Mouse (Mus musculus) heart, embryonic 12.5 days (tissue): Measurements from ENCODE around the gene Med24. TPM values are rescaled to one million over a fixed set of nuclear protein-coding genes. Genes with fewer than 3 reads are reported as not detected.
"Not testable (repeated sequence)": the region's sequence is repeated elsewhere in the genome, so short reads cannot be mapped to it uniquely, and the experiment has no call there.

Experiments used
- ATAC-seq: fragments of 200-750 bp; cut with Nextera tagmentation; 2 replicates; pipeline ENCODE4 v1.8.0; 2017; ENCODE audit warnings: moderate TSS enrichment, moderate library complexity; ENCODE audit not compliant: insufficient number of reproducible peaks, low FRiP score
- H3K27ac ChIP-seq: fragments of 300-500 bp; sonication (generic); 2 replicates; pipeline ENCODE4 v1.5.1; 2016; ENCODE audit warnings: mild to moderate bottlenecking, moderate library complexity; ENCODE audit not compliant: poor library complexity, severe bottlenecking
- H3K27me3 ChIP-seq: fragments of 300-500 bp; sonication (generic); replicated peaks from 2 replicates; pipeline ENCODE4 v1.6.1; 2016; ENCODE audit warnings: mild to moderate bottlenecking, moderate library complexity
- H3K36me3 ChIP-seq: fragments of 300-500 bp; sonication (generic); 2 replicates; pipeline ENCODE4 v1.6.1; 2016; ENCODE audit warnings: mild to moderate bottlenecking, moderate library complexity
- H3K4me1 ChIP-seq: fragments of 300-500 bp; sonication (generic); replicated peaks from 2 replicates; pipeline ENCODE4 v1.6.1; 2016; ENCODE audit warnings: mild to moderate bottlenecking
- H3K4me2 ChIP-seq: fragments of 300-500 bp; sonication (generic); 2 replicates; pipeline ENCODE4 v1.6.1; 2016; ENCODE audit warnings: mild to moderate bottlenecking, moderate library complexity
- H3K4me3 ChIP-seq: fragments of 300-500 bp; sonication (generic); 2 replicates; pipeline ENCODE4 v1.5.1; 2016; ENCODE audit warnings: mild to moderate bottlenecking
- H3K9ac ChIP-seq: fragments of 300-500 bp; sonication (generic); 2 replicates; pipeline ENCODE4 v1.6.1; 2016; ENCODE audit warnings: mild to moderate bottlenecking, moderate library complexity
- H3K9me3 ChIP-seq: fragments of 300-500 bp; sonication (generic); replicated peaks from 2 replicates; pipeline ENCODE4 v1.6.1; 2016; ENCODE audit warnings: mild to moderate bottlenecking, moderate library complexity
- WGBS: fragments of 180-500 bp; shearing (Covaris S2); methylation state at CpG from one replicate; pipeline ENCODE4 v1.1.7; 2016; 5-methylcytosine and 5-hydroxymethylcytosine counted together
- polyA plus RNA-seq: library from polyadenylated mRNA; unstranded; fragments of >200 nt; fragmentation: Nextera tagmentation; extraction: Ambion mirVana; gene quantifications from 2 replicates; pipeline ENCODE4 v1.2.1, GENCODE M21; 2016

The Med24 gene
- polyA plus RNA-seq, 1 experiment from 2014 or later: 45.9 TPM

DNA sequence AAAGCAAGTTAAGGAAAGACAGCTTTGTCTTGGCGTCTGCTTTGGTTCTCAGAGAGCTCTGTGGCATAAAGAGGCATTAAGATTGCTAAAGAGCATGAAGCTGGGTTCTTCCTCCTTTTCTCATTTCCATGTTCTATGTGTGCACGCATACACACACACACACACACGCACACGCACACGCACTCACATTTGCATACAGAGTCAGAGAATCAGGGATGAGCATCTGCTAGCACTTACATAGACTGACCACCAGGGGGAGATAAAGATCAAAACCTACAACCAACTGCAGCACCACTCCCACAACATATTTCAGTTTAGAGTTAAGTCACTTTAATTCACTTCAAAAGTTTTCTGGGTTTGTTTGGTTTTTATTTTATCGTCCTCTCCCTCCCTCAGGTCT is 68.7 kb downstream of the Med24 start:
- no peaks in the 10 kb centered on the region for H3K36me3 ChIP-seq
- H3K4me3 ChIP-seq: no peak overlapping the region
- no peaks in the 10 kb centered on the region; the same call in 1 of the 2 replicates for H3K4me1 ChIP-seq
- no peak overlapping the region for H3K9ac ChIP-seq
- no peak overlapping the region for H3K4me2 ChIP-seq
- no peak for ATAC-seq
- H3K9me3 ChIP-seq: no peaks in the 10 kb centered on the region
- H3K27me3 ChIP-seq: peaks cover 37% of the 10 kb centered on the region
- no peak overlapping the region for H3K27ac ChIP-seq
- 21% methylated on average over 6 of the region's 6 CpGs for WGBS

DNA sequence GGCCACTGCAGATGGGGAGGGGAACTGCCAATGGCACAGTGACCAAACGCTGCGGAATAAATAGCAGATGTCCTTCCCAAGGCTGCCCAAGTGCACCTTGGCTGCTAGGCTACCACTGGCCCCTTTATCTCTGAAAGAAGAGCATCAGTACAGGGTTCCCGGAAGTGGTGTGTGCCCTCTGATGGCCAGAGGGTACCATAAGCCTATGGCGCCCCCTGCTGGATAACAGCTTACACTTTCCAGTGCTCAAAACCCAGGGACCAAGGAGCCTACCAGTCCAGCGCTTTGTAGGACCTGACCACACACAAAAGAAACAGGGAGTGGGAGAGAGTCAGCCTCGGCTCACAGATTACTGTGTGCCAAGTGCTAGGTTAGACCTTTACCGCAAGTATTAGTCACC is 74.2 kb downstream of the Med24 start:
- H3K9me3 ChIP-seq, H3K36me3 ChIP-seq, H3K4me2 ChIP-seq, H3K9ac ChIP-seq, H3K27ac ChIP-seq, H3K4me1 ChIP-seq, H3K4me3 ChIP-seq: not testable (repeated sequence)
- 0 out of 2 replicates have a peak, but pooled peaks have one; percentile 6 for ATAC-seq
- H3K27me3 ChIP-seq: peaks cover 25% of the 10 kb centered on the region
- WGBS: 15% methylated on average over 7 of the region's 7 CpGs

Other genes with a start within 250 kb of the Med24 start
- 0.06 and 0.26 TPM in 2 replicates for gene Ikzf3, start 183.4 kb downstream of the Med24 start, polyA plus RNA-seq
- gene Zpbp2, start 178.3 kb downstream of the Med24 start, polyA plus RNA-seq: 0.28 and 0.52 TPM in 2 replicates
- 66.9 and 71.0 TPM in 2 replicates for gene Ormdl3, start 142.1 kb downstream of the Med24 start, polyA plus RNA-seq
- gene Lrrc3c, start 131.1 kb downstream of the Med24 start, polyA plus RNA-seq: not detected in 2 replicates
- 0.18 and 0.47 TPM in 2 replicates for gene Gm12355, start 103.8 kb downstream of the Med24 start, polyA plus RNA-seq
- gene Gsdma3, start 103.1 kb downstream of the Med24 start, polyA plus RNA-seq: not detected in 2 replicates
- not detected in 2 replicates for gene Gsdma2, start 82.7 kb downstream of the Med24 start, polyA plus RNA-seq
- gene Gsdma, start 65.1 kb downstream of the Med24 start, polyA plus RNA-seq: not detected in 2 replicates
- 184 and 190 TPM in 2 replicates for gene Psmd3, start 46.9 kb downstream of the Med24 start, polyA plus RNA-seq
- gene Csf3, start 28.2 kb downstream of the Med24 start, polyA plus RNA-seq: not detected in 2 replicates
- gene Thra, start 11.2 kb upstream of the Med24 start, polyA plus RNA-seq: 27.0 and 29.8 TPM in 2 replicates
- 6.4 TPM in 2 replicates for gene Nr1d1, start 45.9 kb upstream of the Med24 start, polyA plus RNA-seq
- 20.3 and 21.4 TPM in 2 replicates for gene Msl1, start 66.1 kb upstream of the Med24 start, polyA plus RNA-seq
- 31.8 and 33.3 TPM in 2 replicates for gene Casc3, start 75.5 kb upstream of the Med24 start, polyA plus RNA-seq
- gene Rapgefl1, start 107.3 kb upstream of the Med24 start, polyA plus RNA-seq: 0.51 and 1.0 TPM in 2 replicates
- gene Wipf2, start 134.2 kb upstream of the Med24 start, polyA plus RNA-seq: 3.0 and 3.3 TPM in 2 replicates
- 27.0 and 27.7 TPM in 2 replicates for gene Cdc6, start 178.4 kb upstream of the Med24 start, polyA plus RNA-seq
- gene Rara, start 198.4 kb upstream of the Med24 start, polyA plus RNA-seq: 33.8 and 35.1 TPM in 2 replicates